Mouse (Mus musculus) right cerebral cortex, postnatal 10 days (tissue): ENCODE data around the gene Golm1.
"Not testable (repeated sequence)": the region's sequence is repeated elsewhere in the genome, so short reads cannot be mapped to it uniquely, and the experiment has no call there.

Source experiments
- DNase-seq, 2 experiments: peaks; one replicate each; pipeline ENCODE4 v3.0.0; 2021; ENCODE audit warnings: low spot score in 2 of 2

Gene Golm1

GRCm38 (mm10) chr13:59675151-59676011, at the start of gene Golm1:
Gene Golm1, minus strand, starts transcription at chr13:59675811.
- DNase-seq, result peak; percentile 53 to 55

- DNase-seq, result not testable (repeated sequence)
These were observed 46.5 kb upstream of the Golm1 start for GRCm38 (mm10) chr13:59722089-59722488.

GRCm38 (mm10) chr13:59719475-59719874, 43.9 kb upstream of the Golm1 start:
- no peak for DNase-seq

GRCm38 (mm10) chr13:59718857-59719440, 43.3 kb upstream of the Golm1 start:
- not testable (repeated sequence) for DNase-seq

- DNase-seq, result no peak
These were observed 38.1 kb upstream of the Golm1 start for GRCm38 (mm10) chr13:59713710-59714109.

- not testable (repeated sequence) for DNase-seq
These were observed 36.4 kb upstream of the Golm1 start, which contains the start of gene Spata31d1b for GRCm38 (mm10) chr13:59711984-59712383. Gene Spata31d1b, plus strand, starts transcription at chr13:59712284.

- DNase-seq, result no peak
These were observed 34.6 kb upstream of the Golm1 start, which contains the start of gene Spata31d1a for GRCm38 (mm10) chr13:59710230-59710629. Gene Spata31d1a, minus strand, starts transcription at chr13:59710330.

GRCm38 (mm10) chr13:59704562-59704961, 29.0 kb upstream of the Golm1 start:
- peak in 1 of 2 experiments; percentile 34 for DNase-seq

GRCm38 (mm10) chr13:59703514-59703913, 27.9 kb upstream of the Golm1 start:
- no peak for DNase-seq

GRCm38 (mm10) chr13:59700137-59700536, 24.5 kb upstream of the Golm1 start:
- not testable (repeated sequence) for DNase-seq

GRCm38 (mm10) chr13:59699131-59699530, 23.5 kb upstream of the Golm1 start:
- no peak for DNase-seq

GRCm38 (mm10) chr13:59695781-59696180, 20.2 kb upstream of the Golm1 start:
- DNase-seq, result no peak

- no peak for DNase-seq
These were observed 18.4 kb upstream of the Golm1 start, which contains the start of gene 4921517D22Rik for GRCm38 (mm10) chr13:59694008-59694407. Gene 4921517D22Rik, minus strand, starts transcription at chr13:59694108.

- DNase-seq, result no peak
These were observed 15.9 kb upstream of the Golm1 start for GRCm38 (mm10) chr13:59691478-59691877.

GRCm38 (mm10) chr13:59690576-59690975, 15.0 kb upstream of the Golm1 start:
- DNase-seq, result no peak

- no peak for DNase-seq
These were observed 14.2 kb upstream of the Golm1 start for GRCm38 (mm10) chr13:59689843-59690242.

- no peak for DNase-seq
These were observed 13.7 kb upstream of the Golm1 start for GRCm38 (mm10) chr13:59689313-59689712.

- DNase-seq, result peak in 1 of 2 experiments; percentile 48
These were observed 12.7 kb upstream of the Golm1 start for GRCm38 (mm10) chr13:59688338-59688770.

GRCm38 (mm10) chr13:59685236-59685635, 9.6 kb upstream of the Golm1 start:
- DNase-seq, result no peak

GRCm38 (mm10) chr13:59682629-59683028, 7.0 kb upstream of the Golm1 start:
- DNase-seq, result no peak

- no peak for DNase-seq
These were observed 4.3 kb upstream of the Golm1 start for GRCm38 (mm10) chr13:59679908-59680307.

GRCm38 (mm10) chr13:59679306-59679705, 3.7 kb upstream of the Golm1 start:
- no peak for DNase-seq
